Mouse (Mus musculus) forebrain, postnatal 0 days (tissue): ENCODE measurements around the gene Prpf8. TPM values are rescaled to one million over a fixed set of nuclear protein-coding genes. Genes with fewer than 3 reads are reported as not detected.

Experiments
- ATAC-seq: fragments of 200-750 bp; cut with Nextera tagmentation; 2 replicates; pipeline ENCODE4 v1.8.0; 2017; ENCODE audit warnings: mild to moderate bottlenecking, moderate library complexity
- DNase-seq: peaks from one replicate; pipeline ENCODE4 v3.0.0-alpha.2; 2015
- H3K27ac ChIP-seq: fragments of 300-500 bp; sonication (generic); 2 replicates; pipeline ENCODE4 v1.5.1; 2014; ENCODE audit warnings: low read depth, mild to moderate bottlenecking, antibody characterized with exemption, low read length, moderate library complexity, mixed read lengths
- H3K27me3 ChIP-seq: fragments of 300-500 bp; sonication (generic); 2 replicates; pipeline ENCODE4 v1.6.1; 2014; ENCODE audit warnings: mild to moderate bottlenecking, low read length, mixed read lengths; ENCODE audit not compliant: insufficient read depth
- H3K36me3 ChIP-seq: fragments of 300-500 bp; sonication (generic); 2 replicates; pipeline ENCODE4 v1.6.1; 2014; ENCODE audit warnings: mild to moderate bottlenecking, moderate library complexity; ENCODE audit not compliant: insufficient read depth
- H3K4me1 ChIP-seq: fragments of 300-500 bp; sonication (generic); 2 replicates; pipeline ENCODE4 v1.6.1; 2014; ENCODE audit warnings: antibody characterized with exemption; ENCODE audit not compliant: insufficient read depth
- H3K4me2 ChIP-seq: fragments of 300-500 bp; sonication (generic); 2 replicates; pipeline ENCODE4 v1.6.1; 2014; ENCODE audit warnings: low read depth, mild to moderate bottlenecking, moderate library complexity
- H3K4me3 ChIP-seq: fragments of 300-500 bp; sonication (generic); 2 replicates; pipeline ENCODE4 v1.5.1; 2014; ENCODE audit warnings: low read depth, low read length, mixed read lengths
- H3K9ac ChIP-seq: fragments of 300-500 bp; sonication (generic); 2 replicates; pipeline ENCODE4 v1.6.1; 2014; ENCODE audit warnings: mild to moderate bottlenecking
- H3K9me3 ChIP-seq: fragments of 300-500 bp; sonication (generic); 2 replicates; pipeline ENCODE4 v1.6.1; 2016; ENCODE audit warnings: low read length
- CTCF ChIP-seq: sonication (generic); IDR thresholded peaks from 2 replicates; pipeline ENCODE4 v1.5.1; 2016; ENCODE audit warnings: antibody characterized with exemption, control low read depth, low read depth
- WGBS: fragments of 180-500 bp; shearing (Covaris S2); extraction: QIAGEN DNeasy Blood & Tissue Kit; methylation state at CpG from one replicate; pipeline ENCODE4 v1.1.7; 2014; 5-methylcytosine and 5-hydroxymethylcytosine counted together
- polyA plus RNA-seq: library from polyadenylated mRNA; unstranded; fragments of >200 nt; fragmentation: Nextera tagmentation; extraction: Ambion mirVana; gene quantifications from 2 replicates; pipeline ENCODE4 v1.2.1, GENCODE M21; 2015
- total RNA-seq: library from RNA; depleted of rRNA; stranded (reverse); fragments of >200 nt; gene quantifications from 2 replicates; pipeline ENCODE4 v1.2.3, GENCODE M21; 2014

Prpf8 gene
- total and polyA plus RNA-seq, 2 experiments from 2014 or later: 27.9 to 120 TPM

- Histone ChIP-seq H3K4me3 (no peak overlapping the region), H3K9ac (no peak overlapping the region), H3K9me3 (no peaks in the 10 kb centered on the region), H3K4me1 (no peaks in the 10 kb centered on the region), H3K27me3 (no peaks in the 10 kb centered on the region), H3K27ac (no peak overlapping the region), H3K36me3 (peaks cover 51% of the 10 kb centered on the region), H3K4me2 (no peak overlapping the region)
- TF ChIP-seq CTCF: no peak
- ATAC-seq (no peak), DNase-seq (no peak)
- WGBS: 59% methylated on average over 8 of the region's 8 CpGs
Observed at GRCm38 (mm10) chr11:75443711-75444110, 42.9 kb upstream of the Prpf8 start.

DNA sequence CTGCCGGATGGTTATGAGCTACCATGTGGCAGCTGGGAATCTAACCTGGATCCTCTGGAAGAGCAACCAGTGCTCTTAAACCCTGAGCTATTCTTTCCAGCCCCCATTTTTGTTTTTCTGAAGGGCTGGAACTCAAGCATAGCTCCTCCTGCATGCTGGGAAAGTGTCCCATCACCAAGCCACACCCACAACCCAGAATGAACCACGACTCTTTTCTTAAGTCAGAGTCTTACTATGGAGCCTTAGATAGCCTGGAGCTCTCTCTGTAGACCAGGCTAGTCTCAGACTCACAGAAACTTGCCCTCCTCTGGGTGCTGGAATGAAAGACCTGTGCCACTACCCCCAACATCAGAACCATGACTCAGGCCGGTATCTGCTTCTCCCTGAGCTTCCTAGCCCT is 38.0 kb upstream of the Prpf8 start:
- ATAC-seq (no peak), DNase-seq (no peak)
- WGBS: 88% methylated on average over 3 of the region's 3 CpGs
- no peaks in the 10 kb centered on the region for H3K9me3 ChIP-seq
- no peaks in the 10 kb centered on the region for H3K27me3 ChIP-seq
- H3K4me3 ChIP-seq: no peak overlapping the region
- 0 out of 2 replicates have a peak, but pooled peaks cover 2% of the 10 kb centered on the region for H3K4me1 ChIP-seq
- TF ChIP-seq CTCF: no peak
- no peak overlapping the region for H3K27ac ChIP-seq
- H3K4me2 ChIP-seq: no peak overlapping the region
- peaks cover 52% of the 10 kb centered on the region for H3K36me3 ChIP-seq
- H3K9ac ChIP-seq: no peak overlapping the region

DNA sequence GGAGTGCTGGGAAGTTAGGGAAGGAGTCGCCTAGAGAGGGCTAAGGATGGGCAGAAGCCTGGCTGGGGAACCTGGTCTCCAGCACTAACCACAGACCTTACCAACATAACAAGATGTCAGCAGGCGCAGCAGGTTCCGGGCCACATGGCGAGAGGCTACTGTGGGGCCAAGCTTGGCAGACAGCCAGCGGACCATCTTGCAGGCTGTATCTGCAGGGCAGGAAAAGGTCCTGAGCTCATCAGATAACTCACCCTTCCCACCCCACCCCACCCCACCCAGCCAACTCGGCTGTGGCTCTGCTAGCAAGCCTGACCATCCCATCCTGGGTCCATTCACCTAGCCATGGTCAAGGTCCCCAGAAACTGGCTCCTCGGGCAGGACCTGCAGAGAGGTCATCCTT is 36.9 kb upstream of the Prpf8 start:
- Histone ChIP-seq H3K27me3 (no peaks in the 10 kb centered on the region), H3K4me2 (no peak overlapping the region), H3K4me3 (no peak overlapping the region), H3K36me3 (peaks cover 46% of the 10 kb centered on the region), H3K27ac (no peak overlapping the region), H3K9ac (no peak overlapping the region), H3K9me3 (no peaks in the 10 kb centered on the region), H3K4me1 (0 out of 2 replicates have a peak, but pooled peaks cover 8% of the 10 kb centered on the region)
- WGBS: 79% methylated on average over 7 of the region's 7 CpGs
- DNase-seq: no peak
- no peak for ATAC-seq
- no peak for TF ChIP-seq CTCF

GRCm38 (mm10) chr11:75450304-75450908 is 36.2 kb upstream of the Prpf8 start:
- TF ChIP-seq CTCF: no peak
- no peak overlapping the region for H3K4me3 ChIP-seq
- H3K27ac ChIP-seq: no peak overlapping the region
- H3K4me1 ChIP-seq: 0 out of 2 replicates have a peak, but pooled peaks cover 8% of the 10 kb centered on the region
- DNase-seq (no peak), ATAC-seq (no peak)
- H3K9ac ChIP-seq: no peak overlapping the region
- WGBS: 87% methylated on average over 8 of the region's 8 CpGs
- no peak overlapping the region for H3K4me2 ChIP-seq
- H3K27me3 ChIP-seq: no peaks in the 10 kb centered on the region
- peaks cover 46% of the 10 kb centered on the region for H3K36me3 ChIP-seq
- no peaks in the 10 kb centered on the region for H3K9me3 ChIP-seq

- no peak overlapping the region for H3K27ac ChIP-seq
- H3K27me3 ChIP-seq: no peaks in the 10 kb centered on the region
- no peak overlapping the region for H3K4me2 ChIP-seq
- no peaks in the 10 kb centered on the region for H3K9me3 ChIP-seq
- WGBS: 88% methylated on average over 15 of the region's 15 CpGs
- peaks cover 40% of the 10 kb centered on the region for H3K36me3 ChIP-seq
- ATAC-seq (no peak), DNase-seq (no peak)
- TF ChIP-seq CTCF: no peak
- H3K9ac ChIP-seq: no peak overlapping the region
- H3K4me1 ChIP-seq: 0 out of 2 replicates have a peak, but pooled peaks cover 8% of the 10 kb centered on the region
- no peak overlapping the region for H3K4me3 ChIP-seq
Observed at GRCm38 (mm10) chr11:75450936-75451335, 35.7 kb upstream of the Prpf8 start.

DNA sequence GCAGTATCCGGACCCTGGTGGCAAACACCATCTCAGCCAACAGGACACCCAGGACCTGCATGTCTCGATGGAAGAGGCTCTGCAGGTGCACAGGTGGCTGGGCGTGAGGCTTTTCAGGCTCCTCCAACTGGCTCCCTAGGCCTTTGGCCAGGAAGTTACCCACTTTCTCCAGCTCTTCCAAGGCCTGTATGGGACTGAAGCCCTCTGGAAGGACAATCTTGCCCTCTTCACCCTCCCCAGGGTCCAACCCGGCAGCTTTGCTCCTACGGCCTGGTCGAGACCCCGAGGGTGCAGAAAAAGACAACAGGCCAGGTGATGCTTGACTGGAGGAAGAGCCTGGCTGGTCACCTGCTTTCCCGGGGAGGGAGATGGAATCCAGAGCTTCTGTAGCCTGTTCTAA is 34.5 kb upstream of the Prpf8 start:
- Histone ChIP-seq H3K4me1 (0 out of 2 replicates have a peak, but pooled peaks cover 8% of the 10 kb centered on the region), H3K9me3 (no peaks in the 10 kb centered on the region), H3K36me3 (peaks cover 30% of the 10 kb centered on the region), H3K4me3 (no peak overlapping the region), H3K27me3 (no peaks in the 10 kb centered on the region), H3K27ac (no peak overlapping the region), H3K4me2 (no peak overlapping the region), H3K9ac (no peak overlapping the region)
- TF ChIP-seq CTCF: no peak
- WGBS: 89% methylated on average over 8 of the region's 8 CpGs
- ATAC-seq (no peak), DNase-seq (no peak)

DNA sequence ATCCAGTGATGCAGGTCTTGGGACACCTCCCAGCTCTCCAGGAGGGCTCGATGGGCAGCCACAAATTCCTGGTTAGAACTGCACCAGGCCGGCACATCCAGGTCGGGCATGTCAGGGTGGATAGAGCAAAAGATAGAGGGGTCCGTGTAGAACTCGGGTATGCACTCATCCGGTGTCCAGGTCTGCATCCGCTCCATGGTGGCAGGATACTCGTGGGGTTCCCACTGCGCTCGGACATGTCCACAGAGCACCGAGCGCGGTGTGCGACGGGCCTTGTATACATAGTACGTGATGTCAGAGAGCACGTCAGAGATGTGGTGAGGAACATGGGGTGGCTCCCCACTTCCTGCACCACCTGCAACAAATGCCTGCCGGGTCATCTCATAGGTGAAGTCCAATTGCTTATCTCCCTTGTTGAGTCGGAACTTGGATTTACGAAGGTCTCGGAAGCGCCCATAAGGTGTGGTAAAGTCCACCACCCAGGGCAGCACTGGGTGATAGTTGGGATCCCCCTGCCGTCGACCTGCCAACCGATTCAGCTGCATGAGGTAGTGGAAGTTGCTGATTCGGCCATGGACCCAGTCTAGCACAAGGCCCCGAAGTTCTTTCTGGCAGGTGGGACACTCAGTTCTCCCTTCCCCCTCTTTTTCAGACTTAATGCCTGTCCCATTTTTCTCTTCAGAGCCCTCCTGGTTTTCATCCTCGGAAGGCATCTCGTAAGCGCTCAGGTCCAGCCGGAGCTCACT is 33.6 kb upstream of the Prpf8 start:
- 92% methylated on average over 31 of the region's 31 CpGs for WGBS
- no peak for ATAC-seq

More for the DNA sequence above, 33.6 kb upstream of the Prpf8 start:
- Histone ChIP-seq H3K9ac (no peak overlapping the region), H3K36me3 (peaks cover 21% of the 10 kb centered on the region), H3K27me3 (no peaks in the 10 kb centered on the region), H3K9me3 (no peaks in the 10 kb centered on the region), H3K4me3 (no peak overlapping the region), H3K4me1 (0 out of 2 replicates have a peak, but pooled peaks cover 8% of the 10 kb centered on the region), H3K27ac (no peak overlapping the region), H3K4me2 (no peak overlapping the region; the same call in 1 of the 2 replicates)
- DNase-seq: no peak
- no peak for TF ChIP-seq CTCF
